Mouse (Mus musculus) kidney, postnatal 0 days (tissue): Measurements from ENCODE around the gene Atp6v0a4. TPM values are rescaled to one million over a fixed set of nuclear protein-coding genes. Genes with fewer than 3 reads are reported as not detected.

Source experiments
- ATAC-seq: fragments of 200-750 bp; cut with Nextera tagmentation; replicated peaks from 2 replicates; pipeline ENCODE4 v1.8.0; 2017; ENCODE audit warnings: low read depth, moderate number of reproducible peaks, moderate TSS enrichment, moderate library complexity; ENCODE audit not compliant: low FRiP score
- DNase-seq: peaks from one replicate; pipeline ENCODE4 v3.0.0-alpha.2; 2016; ENCODE audit warnings: low spot score
- H3K27ac ChIP-seq: fragments of 300-500 bp; sonication (generic); 2 replicates; pipeline ENCODE4 v1.5.1; 2014; ENCODE audit warnings: mild to moderate bottlenecking
- H3K27me3 ChIP-seq: fragments of 300-500 bp; sonication (generic); 2 replicates; pipeline ENCODE4 v1.6.1; 2014; ENCODE audit warnings: low read length, mixed read lengths; ENCODE audit not compliant: insufficient read depth
- H3K36me3 ChIP-seq: fragments of 300-500 bp; sonication (generic); 2 replicates; pipeline ENCODE4 v1.6.1; 2014; ENCODE audit warnings: low read length, mixed read lengths; ENCODE audit not compliant: insufficient read depth
- H3K4me1 ChIP-seq: fragments of 300-500 bp; sonication (generic); replicated peaks from 2 replicates; pipeline ENCODE4 v1.6.1; 2014; ENCODE audit warnings: antibody characterized with exemption, low read length, mixed read lengths; ENCODE audit not compliant: insufficient read depth
- H3K4me2 ChIP-seq: fragments of 300-500 bp; sonication (generic); 2 replicates; pipeline ENCODE4 v1.6.1; 2014; ENCODE audit warnings: mild to moderate bottlenecking, low read length, moderate library complexity, mixed read lengths
- H3K4me3 ChIP-seq: fragments of 300-500 bp; sonication (generic); replicated peaks from 2 replicates; pipeline ENCODE4 v1.5.1; 2014; ENCODE audit warnings: low read depth, low read length
- H3K9ac ChIP-seq: fragments of 300-500 bp; sonication (generic); 2 replicates; pipeline ENCODE4 v1.6.1; 2014; ENCODE audit warnings: low read depth, low read length
- H3K9me3 ChIP-seq: fragments of 300-500 bp; sonication (generic); replicated peaks from 2 replicates; pipeline ENCODE4 v1.6.1; 2016; ENCODE audit warnings: low read length, inconsistent platforms, mixed read lengths
- CTCF ChIP-seq: IDR thresholded peaks from 2 replicates; pipeline ENCODE4 v1.5.1; 2016; ENCODE audit warnings: antibody characterized with exemption, low read depth, mild to moderate bottlenecking, moderate library complexity
- WGBS: fragments of 180-500 bp; shearing (Covaris S2); extraction: QIAGEN DNeasy Blood & Tissue Kit; methylation state at CpG from one replicate; pipeline ENCODE4 v1.1.7; 2014; 5-methylcytosine and 5-hydroxymethylcytosine counted together
- polyA plus RNA-seq: library from polyadenylated mRNA; unstranded; fragments of >200 nt; fragmentation: Nextera tagmentation; extraction: Ambion mirVana; gene quantifications from 2 replicates; pipeline ENCODE4 v1.2.1, GENCODE M21; 2015

The Atp6v0a4 gene
- polyA plus RNA-seq, 1 experiment from 2014 or later, result 37.9 TPM

DNA sequence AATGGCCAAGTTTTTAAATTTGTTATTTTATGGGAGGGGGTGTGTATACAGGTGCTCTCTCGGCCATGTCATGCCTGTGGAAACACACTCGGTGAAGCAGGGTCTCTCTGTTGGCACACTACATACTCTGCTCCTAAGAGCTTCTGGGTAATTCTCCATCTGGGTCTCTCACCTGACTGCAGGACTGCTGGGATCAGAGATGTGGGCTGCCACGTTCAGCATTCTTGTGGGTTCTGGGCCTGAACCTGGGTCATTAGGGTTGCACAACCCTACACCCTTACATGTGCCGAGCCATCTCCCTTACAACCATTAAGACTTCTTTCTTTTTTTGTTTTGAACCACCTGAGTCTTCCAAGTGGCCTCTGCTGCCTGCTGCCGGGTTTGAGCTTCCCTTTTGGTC lies 2.5 kb downstream of the Atp6v0a4 start:
- no peak overlapping the region for H3K4me2 ChIP-seq
- 63% methylated on average over 5 of the region's 5 CpGs for WGBS

DNA sequence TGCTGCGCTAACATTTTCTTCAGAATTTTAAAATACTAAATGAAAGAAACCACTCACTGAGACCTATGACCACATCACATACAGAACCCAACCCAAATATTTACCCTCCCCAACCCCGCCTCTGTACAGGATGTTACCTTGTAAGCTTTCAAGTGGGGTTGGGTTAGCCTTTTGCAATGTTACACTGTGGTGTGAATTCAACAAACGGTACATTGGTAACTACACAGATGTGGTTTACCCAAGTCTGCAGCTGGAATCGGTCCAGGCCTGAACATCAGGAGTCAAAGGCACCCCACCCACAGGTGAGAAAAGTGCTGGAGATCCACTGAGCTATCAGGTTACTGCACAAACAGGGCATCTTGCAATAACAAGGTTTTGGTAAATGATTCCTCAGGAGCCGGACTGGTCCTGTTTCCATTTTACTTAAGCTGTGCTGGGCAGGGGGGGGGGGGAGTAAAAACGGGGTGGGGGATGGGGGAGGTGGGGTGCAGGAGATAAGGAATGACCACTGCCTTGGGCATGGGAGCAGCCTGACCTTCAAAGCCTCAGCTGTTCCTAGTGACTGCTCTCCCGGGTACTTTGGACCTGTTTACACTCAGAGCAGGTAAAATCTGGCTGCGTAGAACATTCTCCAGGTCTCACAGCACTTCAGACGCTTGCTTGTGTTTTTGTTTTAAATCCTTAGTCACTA lies 3.6 kb downstream of the Atp6v0a4 start:
- Histone ChIP-seq H3K9ac (no peak overlapping the region), H3K27me3 (no peaks in the 10 kb centered on the region), H3K4me1 (no peaks in the 10 kb centered on the region; the same call in 1 of the 2 replicates), H3K4me2 (no peak overlapping the region), H3K4me3 (no peak overlapping the region), H3K36me3 (0 out of 2 replicates have a peak, but pooled peaks cover under 1% of the 10 kb centered on the region), H3K27ac (peak overlapping the region; percentile 92), H3K9me3 (no peaks in the 10 kb centered on the region)
- ATAC-seq (peak; percentile 77), DNase-seq (peak; percentile 39)
- 35% methylated on average over 9 of the region's 9 CpGs for WGBS
- no peak for TF ChIP-seq CTCF

More for the DNA sequence above, 2.5 kb downstream of the Atp6v0a4 start:
- ATAC-seq (no peak), DNase-seq (no peak)
- H3K4me3 ChIP-seq, result no peak overlapping the region
- no peak overlapping the region for H3K9ac ChIP-seq
- H3K9me3 ChIP-seq, result no peaks in the 10 kb centered on the region
- no peaks in the 10 kb centered on the region for H3K27me3 ChIP-seq
- peak overlapping the region; percentile 92 for H3K27ac ChIP-seq
- TF ChIP-seq CTCF, result no peak
- 0 out of 2 replicates have a peak, but pooled peaks cover 3% of the 10 kb centered on the region for H3K36me3 ChIP-seq
- no peaks in the 10 kb centered on the region; the same call in 1 of the 2 replicates for H3K4me1 ChIP-seq

DNA sequence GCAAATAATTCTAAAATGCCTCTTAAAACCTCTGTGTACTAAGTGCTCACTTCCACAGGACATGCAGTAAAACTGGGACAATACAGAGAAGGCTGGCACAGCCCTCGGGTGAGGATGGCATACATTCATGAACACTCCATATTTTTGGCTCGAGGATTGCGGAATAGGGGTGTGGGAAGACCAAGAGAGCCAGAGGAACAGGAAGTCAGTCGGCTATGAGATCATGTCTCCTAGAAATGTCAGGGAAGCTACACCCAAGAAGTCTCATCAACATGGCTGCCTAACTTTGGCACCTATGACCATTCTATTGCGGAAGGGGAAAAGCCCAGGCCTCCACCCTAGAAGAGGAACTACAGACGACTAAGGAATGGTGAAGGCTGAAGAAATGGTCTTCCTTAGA lies 6.0 kb downstream of the Atp6v0a4 start:
- H3K4me3 ChIP-seq, result no peak overlapping the region
- H3K9ac ChIP-seq, result no peak overlapping the region
- no peak for TF ChIP-seq CTCF
- no peak overlapping the region for H3K4me2 ChIP-seq
- no peak for DNase-seq
- no peak overlapping the region for H3K27ac ChIP-seq
- WGBS, result 87% methylated on average over 6 of the region's 6 CpGs
- no peaks in the 10 kb centered on the region for H3K9me3 ChIP-seq
- H3K27me3 ChIP-seq, result no peaks in the 10 kb centered on the region
- H3K36me3 ChIP-seq, result no peaks in the 10 kb centered on the region
- no peaks in the 10 kb centered on the region for H3K4me1 ChIP-seq
- ATAC-seq, result no peak

DNA sequence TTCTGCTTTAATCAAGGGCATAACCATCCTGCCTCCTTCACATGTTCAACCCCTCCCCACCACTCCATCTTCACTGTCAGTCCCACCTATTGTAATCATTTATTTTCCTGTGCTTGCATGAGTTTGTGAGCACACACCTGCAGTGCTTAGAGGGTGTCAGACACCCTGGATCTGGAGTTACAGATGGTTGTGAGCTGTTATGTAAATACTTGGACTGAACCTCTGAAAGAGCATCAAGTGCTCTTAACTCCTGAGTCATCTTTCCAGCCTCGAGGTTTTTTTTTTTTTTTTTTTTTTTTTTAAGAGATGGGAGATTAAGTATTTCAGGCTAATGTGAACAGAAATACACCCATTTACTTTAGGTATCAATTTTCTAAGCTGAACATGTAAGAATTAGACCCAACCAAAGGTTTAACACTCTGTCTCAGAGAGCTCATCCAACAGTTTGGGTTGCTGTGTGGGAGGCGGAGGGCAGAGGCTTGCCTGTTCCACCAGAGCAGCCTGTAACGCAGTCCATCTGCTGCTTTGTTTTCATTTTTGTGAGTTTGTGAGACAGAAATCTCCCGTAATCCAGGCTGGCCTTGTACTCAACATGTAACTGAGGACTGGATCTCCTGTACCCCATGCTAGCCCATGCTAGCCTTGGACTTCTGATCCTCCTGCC lies 8.1 kb downstream of the Atp6v0a4 start:
- Histone ChIP-seq H3K4me3 (no peak overlapping the region), H3K4me1 (no peaks in the 10 kb centered on the region), H3K9ac (no peak overlapping the region), H3K4me2 (no peak overlapping the region), H3K36me3 (no peaks in the 10 kb centered on the region), H3K27ac (no peak overlapping the region), H3K9me3 (no peaks in the 10 kb centered on the region), H3K27me3 (no peaks in the 10 kb centered on the region)
- WGBS, result 22% methylated on average over 4 of the region's 4 CpGs
- DNase-seq, result peak; percentile 34
- ATAC-seq, result no peak
- TF ChIP-seq CTCF, result no peak

DNA sequence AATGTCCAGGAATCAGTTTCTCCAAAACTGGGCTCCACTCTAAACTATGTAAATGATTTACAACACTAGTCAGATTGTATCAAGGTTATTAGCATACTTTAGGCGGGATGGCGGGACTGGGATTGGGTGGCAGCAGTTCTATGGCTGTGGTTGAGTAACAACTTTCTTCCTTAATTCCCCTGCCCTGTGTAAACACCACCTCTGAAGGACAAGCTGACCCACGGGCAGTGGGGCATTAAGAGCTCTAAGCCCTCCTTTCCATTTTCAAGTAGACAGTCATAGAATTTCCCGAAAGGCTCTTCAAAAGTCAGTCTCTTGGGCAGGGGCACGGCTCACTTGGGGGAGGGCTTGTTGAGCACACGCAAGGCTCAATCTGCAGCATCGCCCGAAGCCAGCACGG lies 13.5 kb downstream of the Atp6v0a4 start:
- 37% methylated on average over 9 of the region's 9 CpGs for WGBS
- H3K4me3 ChIP-seq, result no peak overlapping the region
- no peaks in the 10 kb centered on the region for H3K36me3 ChIP-seq
- peak overlapping the region; percentile 83 for H3K27ac ChIP-seq
- no peak for TF ChIP-seq CTCF
- DNase-seq (peak; percentile 70), ATAC-seq (peak; percentile 59; the same call in 1 of the 2 replicates)
- H3K9ac ChIP-seq, result no peak overlapping the region
- peak overlapping the region; percentile 46 for H3K4me2 ChIP-seq
- H3K27me3 ChIP-seq, result no peaks in the 10 kb centered on the region
- peaks cover 7% of the 10 kb centered on the region; the same call in 1 of the 2 replicates for H3K4me1 ChIP-seq
- no peaks in the 10 kb centered on the region for H3K9me3 ChIP-seq

DNA sequence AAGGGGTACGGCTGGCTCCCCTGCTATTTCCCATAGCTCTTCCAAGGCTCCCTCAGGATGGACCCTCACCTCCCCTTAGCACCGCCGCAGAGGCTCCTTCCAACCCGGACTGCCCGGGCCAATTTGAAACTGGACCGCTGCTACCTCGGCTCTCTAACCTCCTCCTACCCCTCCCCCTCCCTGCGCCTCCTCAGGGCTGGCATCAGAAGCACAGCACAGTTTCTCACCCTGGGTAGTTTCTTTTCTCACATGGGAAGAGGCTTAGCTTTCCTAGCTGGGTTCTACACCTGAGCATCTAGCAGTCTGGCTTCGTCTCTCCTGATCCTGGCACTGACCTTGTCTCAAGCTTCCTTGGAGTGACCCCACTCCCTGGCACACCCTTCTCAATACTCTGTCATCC lies 14.5 kb downstream of the Atp6v0a4 start:
- 12% methylated on average over 9 of the region's 9 CpGs for WGBS
- H3K27ac ChIP-seq, result peak overlapping the region; percentile 83
- no peaks in the 10 kb centered on the region for H3K27me3 ChIP-seq
- no peaks in the 10 kb centered on the region for H3K36me3 ChIP-seq
- peak overlapping the region; percentile 55 for H3K9ac ChIP-seq
- H3K4me2 ChIP-seq, result peak overlapping the region; percentile 46
- H3K9me3 ChIP-seq, result no peaks in the 10 kb centered on the region
- peak; percentile 34; the same call in 1 of the 2 replicates for ATAC-seq
- no peak for TF ChIP-seq CTCF
- DNase-seq, result no peak
- H3K4me1 ChIP-seq, result peaks cover 7% of the 10 kb centered on the region; the same call in 1 of the 2 replicates
- peak overlapping the region; percentile 24 for H3K4me3 ChIP-seq
